Mouse (Mus musculus): ENCODE data around the gene Clic1. TPM values are rescaled to one million over a fixed set of nuclear protein-coding genes. Genes with fewer than 3 reads are reported as not detected.
A peak's percentile ranks its signal among the peaks of the same experiment; 100 is the strongest.

The Clic1 gene
- total and polyA plus RNA-seq, 3 experiments, result 32.5 to 44.4 (median 33.1) TPM

DNA sequence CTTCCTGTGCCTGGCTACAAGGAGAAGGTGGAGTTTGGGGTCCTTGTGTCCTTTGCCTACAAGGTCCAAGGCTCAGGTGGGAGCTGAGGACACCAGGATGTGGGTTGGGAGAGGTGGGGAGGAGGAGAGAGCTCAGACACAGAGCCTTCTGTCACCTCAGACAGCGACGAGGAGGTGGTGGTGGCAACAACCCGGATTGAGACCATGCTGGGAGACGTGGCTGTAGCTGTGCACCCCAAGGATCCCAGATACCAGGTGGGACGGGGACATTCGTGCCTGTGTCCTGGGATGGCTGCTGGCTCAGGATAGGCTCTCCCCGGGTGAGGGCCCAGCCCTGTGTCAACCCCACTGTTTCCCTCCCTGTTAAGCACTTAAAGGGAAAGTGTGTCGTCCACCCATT is 38.3 kb upstream of the Clic1 start:
- H3K9ac ChIP-seq (ENCODE audit: low read depth, low read length), result no peak overlapping the region
- H3K4me1 ChIP-seq (ENCODE audit: control insufficient read depth, insufficient read depth, low read length), result no peaks in the 10 kb centered on the region
- TF ChIP-seq EP300 (IDR thresholded peaks at IDR 0.05; ENCODE audit: insufficient read depth, low read depth, low read length) (no peak), POLR2A (IDR thresholded peaks at IDR 0.05; ENCODE audit: insufficient read depth, low read depth, low read length) (no peak), CTCF (IDR thresholded peaks at IDR 0.05) (no peak)
- no peak overlapping the region for H3K4me3 ChIP-seq
- H3K36me3 ChIP-seq (ENCODE audit: control insufficient read depth, insufficient read depth, low read length), result no peaks in the 10 kb centered on the region
- no peaks in the 10 kb centered on the region for H3K79me2 ChIP-seq (replicated peaks; ENCODE audit: control insufficient read depth, insufficient read depth, low read length)
- H3K27ac ChIP-seq, result no peak overlapping the region
- 91% methylated on average over 8 of the region's 8 CpGs for WGBS
- intact Hi-C loops (cut with DNase I), result no loop called here
- DNase-seq, result no peak
- H3K27me3 ChIP-seq (ENCODE audit: control insufficient read depth, insufficient read depth, low read length), result no peaks in the 10 kb centered on the region

DNA sequence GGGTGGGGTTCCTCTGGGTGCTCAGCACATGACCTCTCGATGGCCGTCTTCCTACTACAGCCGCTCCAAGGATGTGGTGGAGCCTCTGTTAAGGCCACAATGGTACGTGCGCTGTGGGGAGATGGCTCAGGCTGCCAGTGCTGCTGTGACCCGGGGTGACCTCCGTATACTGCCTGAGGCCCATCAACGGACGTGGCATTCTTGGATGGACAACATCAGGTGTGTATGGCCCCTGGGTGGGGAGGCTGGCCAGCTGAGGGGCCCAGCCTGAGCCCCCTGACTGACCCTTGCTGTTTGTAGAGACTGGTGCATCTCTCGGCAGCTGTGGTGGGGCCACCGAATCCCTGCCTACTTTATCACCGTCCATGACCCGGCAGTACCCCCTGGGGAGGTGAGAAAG is 37.3 kb upstream of the Clic1 start:
- no peaks in the 10 kb centered on the region for H3K36me3 ChIP-seq (ENCODE audit: control insufficient read depth, insufficient read depth, low read length)
- no peak overlapping the region for H3K9ac ChIP-seq (ENCODE audit: low read depth, low read length)
- TF ChIP-seq CTCF (IDR thresholded peaks at IDR 0.05), result no peak
- TF ChIP-seq POLR2A (IDR thresholded peaks at IDR 0.05; ENCODE audit: insufficient read depth, low read depth, low read length), result no peak
- TF ChIP-seq EP300 (IDR thresholded peaks at IDR 0.05; ENCODE audit: insufficient read depth, low read depth, low read length), result no peak
- H3K79me2 ChIP-seq (replicated peaks; ENCODE audit: control insufficient read depth, insufficient read depth, low read length), result no peaks in the 10 kb centered on the region
- H3K27ac ChIP-seq, result no peak overlapping the region
- H3K27me3 ChIP-seq (ENCODE audit: control insufficient read depth, insufficient read depth, low read length), result no peaks in the 10 kb centered on the region
- DNase-seq, result no peak
- H3K4me3 ChIP-seq, result no peak overlapping the region
- H3K4me1 ChIP-seq (ENCODE audit: control insufficient read depth, insufficient read depth, low read length), result no peaks in the 10 kb centered on the region
- WGBS, result 85% methylated on average over 13 of the region's 13 CpGs
- intact Hi-C loops (cut with DNase I), result no loop called here

DNA sequence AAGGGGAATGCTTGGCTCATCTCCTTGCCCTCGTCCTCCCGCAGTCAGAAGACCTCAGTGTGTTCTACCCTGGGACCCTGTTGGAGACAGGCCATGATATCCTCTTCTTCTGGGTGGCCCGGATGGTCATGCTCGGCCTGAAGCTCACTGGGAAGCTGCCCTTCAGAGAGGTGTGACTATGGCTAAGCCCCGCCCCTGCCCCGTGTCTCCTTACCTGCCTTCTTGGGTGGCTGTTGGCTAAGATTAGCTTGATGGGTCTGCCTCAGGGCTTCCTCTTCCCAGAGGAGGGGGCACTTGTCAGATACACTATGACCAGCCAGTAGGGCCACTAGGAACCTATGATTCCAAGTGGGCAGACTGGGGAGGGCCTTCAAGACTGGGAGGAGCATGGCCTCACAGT is 36.5 kb upstream of the Clic1 start:
- no peak overlapping the region for H3K9ac ChIP-seq (ENCODE audit: low read depth, low read length)
- H3K36me3 ChIP-seq (ENCODE audit: control insufficient read depth, insufficient read depth, low read length), result no peaks in the 10 kb centered on the region
- peak in 1 of 2 experiments; percentile 14 for DNase-seq
- TF ChIP-seq EP300 (IDR thresholded peaks at IDR 0.05; ENCODE audit: insufficient read depth, low read depth, low read length) (no peak), POLR2A (IDR thresholded peaks at IDR 0.05; ENCODE audit: insufficient read depth, low read depth, low read length) (no peak), CTCF (IDR thresholded peaks at IDR 0.05) (no peak)
- H3K4me3 ChIP-seq, result no peak overlapping the region
- no peaks in the 10 kb centered on the region for H3K4me1 ChIP-seq (ENCODE audit: control insufficient read depth, insufficient read depth, low read length)
- no peaks in the 10 kb centered on the region for H3K79me2 ChIP-seq (replicated peaks; ENCODE audit: control insufficient read depth, insufficient read depth, low read length)
- H3K27ac ChIP-seq, result no peak overlapping the region
- H3K27me3 ChIP-seq (ENCODE audit: control insufficient read depth, insufficient read depth, low read length), result no peaks in the 10 kb centered on the region
- intact Hi-C loops (cut with DNase I), result no loop called here
- WGBS, result 80% methylated on average over 6 of the region's 6 CpGs

DNA sequence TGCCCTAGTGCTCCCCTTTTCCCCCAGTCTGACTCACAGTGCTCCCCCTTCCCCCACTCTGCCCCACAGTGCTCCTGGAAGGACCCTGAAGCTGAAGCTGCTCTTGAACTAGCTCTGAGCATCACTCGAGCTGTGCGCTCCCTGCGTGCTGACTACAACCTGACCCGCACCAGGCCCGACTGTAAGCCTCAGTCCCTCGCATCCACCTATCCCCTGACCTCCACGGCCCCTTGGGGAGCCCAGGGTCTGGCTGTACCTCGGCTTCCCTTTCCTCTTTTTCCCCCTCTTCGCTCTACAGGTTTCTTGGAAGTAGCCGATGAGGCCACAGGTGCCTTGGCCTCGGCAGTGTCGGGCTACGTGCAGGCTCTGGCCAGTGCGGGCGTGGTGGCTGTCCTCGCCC is 34.5 kb upstream of the Clic1 start:
- 90% methylated on average over 16 of the region's 16 CpGs for WGBS
- intact Hi-C loops (cut with DNase I), result no loop called here
- H3K79me2 ChIP-seq (replicated peaks; ENCODE audit: control insufficient read depth, insufficient read depth, low read length), result no peaks in the 10 kb centered on the region
- DNase-seq, result peak in 1 of 2 experiments; percentile 18
- H3K4me3 ChIP-seq, result no peak overlapping the region
- H3K27ac ChIP-seq, result no peak overlapping the region
- no peak overlapping the region for H3K9ac ChIP-seq (ENCODE audit: low read depth, low read length)
- no peaks in the 10 kb centered on the region for H3K4me1 ChIP-seq (ENCODE audit: control insufficient read depth, insufficient read depth, low read length)
- H3K27me3 ChIP-seq (ENCODE audit: control insufficient read depth, insufficient read depth, low read length), result no peaks in the 10 kb centered on the region
- TF ChIP-seq EP300 (IDR thresholded peaks at IDR 0.05; ENCODE audit: insufficient read depth, low read depth, low read length) (no peak), POLR2A (IDR thresholded peaks at IDR 0.05; ENCODE audit: insufficient read depth, low read depth, low read length) (no peak), CTCF (IDR thresholded peaks at IDR 0.05) (no peak)
- H3K36me3 ChIP-seq (ENCODE audit: control insufficient read depth, insufficient read depth, low read length), result no peaks in the 10 kb centered on the region

DNA sequence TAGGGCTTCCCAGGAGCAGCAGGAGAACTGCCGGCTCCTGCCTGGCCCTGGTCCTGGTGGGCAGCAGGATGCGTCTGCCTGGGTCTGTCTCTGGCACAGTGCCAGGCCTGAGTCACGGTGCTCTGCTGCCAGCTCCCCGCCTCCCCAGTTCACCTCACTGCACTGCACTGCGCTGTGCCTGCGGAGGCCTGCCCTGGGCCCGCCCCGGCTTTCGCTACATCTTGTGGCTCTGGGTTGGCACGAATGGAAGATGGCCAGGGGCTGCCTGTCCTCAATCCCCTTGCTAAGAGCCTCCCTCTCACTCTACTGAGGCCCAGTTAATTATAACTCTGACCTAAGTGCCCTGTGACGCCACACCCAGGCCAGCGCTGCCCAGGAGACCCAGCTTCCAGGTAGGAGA is 33.4 kb upstream of the Clic1 start, which contains the start of gene Vwa7:
TSS of gene Vwa7 (plus strand) at position 204 of the 400 bp plus-strand sequence.
- H3K36me3 ChIP-seq (ENCODE audit: control insufficient read depth, insufficient read depth, low read length), result no peaks in the 10 kb centered on the region
- peak within 1 kb of the TSS; percentile 36 for H3K27ac ChIP-seq

DNA sequence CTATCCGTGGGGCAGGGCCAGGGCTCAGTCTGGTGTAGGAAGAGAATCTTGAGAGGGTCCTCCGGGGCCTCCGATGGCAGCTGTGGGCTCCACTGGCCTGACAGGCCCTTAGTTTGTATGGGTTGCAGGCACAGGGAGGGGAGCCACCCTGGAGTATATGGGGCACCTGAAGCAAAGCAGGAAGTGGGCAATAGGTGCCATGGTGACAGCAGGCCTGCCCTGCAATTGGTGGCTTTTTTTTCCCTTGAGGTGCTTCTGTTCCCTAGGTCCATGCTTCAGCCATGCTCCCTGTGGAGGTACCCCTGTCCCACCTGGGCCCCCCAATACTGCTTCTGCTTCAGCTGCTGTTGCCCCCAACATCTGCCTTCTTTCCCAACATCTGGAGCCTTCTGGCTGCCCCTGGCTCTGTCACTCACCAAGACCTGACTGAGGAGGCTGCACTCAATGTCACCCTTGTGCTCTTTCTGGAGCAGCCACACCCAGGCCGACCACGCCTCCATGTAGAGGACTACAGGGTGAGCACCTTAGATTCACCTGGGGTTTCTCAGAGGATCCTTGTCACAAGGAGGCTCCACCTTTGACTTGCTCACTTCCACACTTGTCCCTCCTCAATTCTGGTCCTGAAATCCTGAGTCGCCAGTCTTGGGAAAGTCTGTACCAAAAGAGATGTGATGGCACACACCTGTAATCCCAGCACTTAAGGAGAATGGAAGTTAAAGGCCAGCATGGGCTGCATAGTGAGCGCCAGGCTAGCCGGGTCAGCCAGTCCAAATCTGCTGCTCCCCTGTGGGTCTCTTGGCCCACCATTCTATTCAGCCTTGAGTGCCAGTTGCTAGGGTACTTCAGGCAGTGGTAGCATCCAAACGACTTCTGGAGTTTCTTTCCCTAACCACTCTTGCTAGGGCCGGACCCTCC is 32.7 kb upstream of the Clic1 start:
- peak overlapping the region; percentile 36 for H3K27ac ChIP-seq
- TF ChIP-seq POLR2A (IDR thresholded peaks at IDR 0.05; ENCODE audit: insufficient read depth, low read depth, low read length) (no peak), CTCF (IDR thresholded peaks at IDR 0.05) (no peak), EP300 (IDR thresholded peaks at IDR 0.05; ENCODE audit: insufficient read depth, low read depth, low read length) (no peak)
- no peaks in the 10 kb centered on the region for H3K36me3 ChIP-seq (ENCODE audit: control insufficient read depth, insufficient read depth, low read length)
- DNase-seq, result peak in 1 of 2 experiments; percentile 13
- no peaks in the 10 kb centered on the region for H3K79me2 ChIP-seq (replicated peaks; ENCODE audit: control insufficient read depth, insufficient read depth, low read length)
- 74% methylated on average over 10 of the region's 10 CpGs for WGBS
- no peak overlapping the region for H3K4me3 ChIP-seq
- H3K27me3 ChIP-seq (ENCODE audit: control insufficient read depth, insufficient read depth, low read length), result no peaks in the 10 kb centered on the region
- H3K4me1 ChIP-seq (ENCODE audit: control insufficient read depth, insufficient read depth, low read length), result peaks cover 6% of the 10 kb centered on the region; the same call in 1 of the 2 replicates
- intact Hi-C loops (cut with DNase I), result no loop called here
- no peak overlapping the region for H3K9ac ChIP-seq (ENCODE audit: low read depth, low read length)

More for the DNA sequence above, 33.4 kb upstream of the Clic1 start, which contains the start of gene Vwa7:
- 28% methylated on average over 12 of the region's 12 CpGs for WGBS
- H3K4me3 ChIP-seq, result no peak within 1 kb of the TSS
- H3K9ac ChIP-seq (ENCODE audit: low read depth, low read length), result 0 out of 2 replicates have a peak within 1 kb of the TSS, but pooled peaks have one; percentile 27
- peaks cover 3% of the 10 kb centered on the region; the same call in 1 of the 2 replicates for H3K4me1 ChIP-seq (ENCODE audit: control insufficient read depth, insufficient read depth, low read length)
- no peak for TF ChIP-seq EP300 (IDR thresholded peaks at IDR 0.05; ENCODE audit: insufficient read depth, low read depth, low read length)
- no peak for TF ChIP-seq CTCF (IDR thresholded peaks at IDR 0.05)
- no peak for TF ChIP-seq POLR2A (IDR thresholded peaks at IDR 0.05; ENCODE audit: insufficient read depth, low read depth, low read length)
- H3K27me3 ChIP-seq (ENCODE audit: control insufficient read depth, insufficient read depth, low read length), result no peaks in the 10 kb centered on the region
- no peaks in the 10 kb centered on the region for H3K79me2 ChIP-seq (replicated peaks; ENCODE audit: control insufficient read depth, insufficient read depth, low read length)
- peak; percentile 46 to 60 for DNase-seq
- intact Hi-C loops (cut with DNase I), result no loop called here
